Mouse (Mus musculus): ENCODE measurements around the gene Olfr303. TPM values are rescaled to one million over a fixed set of nuclear protein-coding genes. Genes with fewer than 3 reads are reported as not detected.

Gene Olfr303
- polyA plus RNA-seq (2015; fragmentation: Nextera tagmentation; extraction: Ambion mirVana), result not detected in 2 replicates

GRCm38 (mm10) chr7:86397689-86398088, at the start of gene Olfr303:
Gene Olfr303 (minus strand): TSS chr7:86397789.

GRCm38 (mm10) chr7:86403546-86403945, 6.0 kb upstream of the Olfr303 start, which contains the start of gene Olfr301:
Gene Olfr301 (plus strand): TSS chr7:86403846.

GRCm38 (mm10) chr7:86386558-86386957, 11.0 kb downstream of the Olfr303 start, which contains the start of gene Olfr304:
Gene Olfr304 (minus strand): TSS chr7:86386658.

GRCm38 (mm10) chr7:86366828-86367227, 30.8 kb downstream of the Olfr303 start, which contains the start of gene Olfr305:
Gene Olfr305 (minus strand): TSS chr7:86366928.

Other genes starting within 250 kb of the Olfr303 start
- gene Vmn2r75, start 226.0 kb downstream of the Olfr303 start, polyA plus RNA-seq (2015; fragmentation: Nextera tagmentation; extraction: Ambion mirVana), result not detected in 2 replicates
- not detected in 2 replicates for gene Vmn2r76, start 151.5 kb downstream of the Olfr303 start, polyA plus RNA-seq (2015; fragmentation: Nextera tagmentation; extraction: Ambion mirVana)
- not detected in 2 replicates for gene Olfr310, start 120.6 kb downstream of the Olfr303 start, polyA plus RNA-seq (2015; fragmentation: Nextera tagmentation; extraction: Ambion mirVana)
- gene Olfr309, start 84.1 kb downstream of the Olfr303 start, polyA plus RNA-seq (2015; fragmentation: Nextera tagmentation; extraction: Ambion mirVana), result not detected in 2 replicates
- gene Olfr308, start 72.2 kb downstream of the Olfr303 start, polyA plus RNA-seq (2015; fragmentation: Nextera tagmentation; extraction: Ambion mirVana), result not detected in 2 replicates
- gene Olfr307, start 60.2 kb downstream of the Olfr303 start, polyA plus RNA-seq (2015; fragmentation: Nextera tagmentation; extraction: Ambion mirVana), result not detected in 2 replicates
- not detected in 2 replicates for gene Olfr305, start 30.9 kb downstream of the Olfr303 start, polyA plus RNA-seq (2015; fragmentation: Nextera tagmentation; extraction: Ambion mirVana)
- gene Olfr304, start 11.1 kb downstream of the Olfr303 start, polyA plus RNA-seq (2015; fragmentation: Nextera tagmentation; extraction: Ambion mirVana), result not detected in 2 replicates
- gene Olfr301, start 6.1 kb upstream of the Olfr303 start, polyA plus RNA-seq (2015; fragmentation: Nextera tagmentation; extraction: Ambion mirVana), result not detected in 2 replicates
- not detected in 2 replicates for gene Olfr299, start 62.1 kb upstream of the Olfr303 start, polyA plus RNA-seq (2015; fragmentation: Nextera tagmentation; extraction: Ambion mirVana)
- gene Olfr298, start 94.7 kb upstream of the Olfr303 start, polyA plus RNA-seq (2015; fragmentation: Nextera tagmentation; extraction: Ambion mirVana), result not detected in 2 replicates
- gene Olfr297, start 122.2 kb upstream of the Olfr303 start, polyA plus RNA-seq (2015; fragmentation: Nextera tagmentation; extraction: Ambion mirVana), result not detected in 2 replicates
- not detected in 2 replicates for gene Olfr295, start 186.1 kb upstream of the Olfr303 start, polyA plus RNA-seq (2015; fragmentation: Nextera tagmentation; extraction: Ambion mirVana)
- not detected in 2 replicates for gene Olfr294, start 218.9 kb upstream of the Olfr303 start, polyA plus RNA-seq (2015; fragmentation: Nextera tagmentation; extraction: Ambion mirVana)